Mouse (Mus musculus): ENCODE results near the gene Batf. TPM values are rescaled to one million over a fixed set of nuclear protein-coding genes. Genes with fewer than 3 reads are reported as not detected.
A peak's percentile ranks its signal among the peaks of the same experiment; 100 is the strongest.
"Not testable (repeated sequence)": the region's sequence is repeated elsewhere in the genome, so short reads cannot be mapped to it uniquely, and the experiment has no call there.

Batf gene
- total RNA-seq (2021): under 1 TPM; 0.40 to 0.73 TPM
- long read RNA-seq, experiment 1: 0 reads
- long read RNA-seq, experiment 2: 0 reads

DNA sequence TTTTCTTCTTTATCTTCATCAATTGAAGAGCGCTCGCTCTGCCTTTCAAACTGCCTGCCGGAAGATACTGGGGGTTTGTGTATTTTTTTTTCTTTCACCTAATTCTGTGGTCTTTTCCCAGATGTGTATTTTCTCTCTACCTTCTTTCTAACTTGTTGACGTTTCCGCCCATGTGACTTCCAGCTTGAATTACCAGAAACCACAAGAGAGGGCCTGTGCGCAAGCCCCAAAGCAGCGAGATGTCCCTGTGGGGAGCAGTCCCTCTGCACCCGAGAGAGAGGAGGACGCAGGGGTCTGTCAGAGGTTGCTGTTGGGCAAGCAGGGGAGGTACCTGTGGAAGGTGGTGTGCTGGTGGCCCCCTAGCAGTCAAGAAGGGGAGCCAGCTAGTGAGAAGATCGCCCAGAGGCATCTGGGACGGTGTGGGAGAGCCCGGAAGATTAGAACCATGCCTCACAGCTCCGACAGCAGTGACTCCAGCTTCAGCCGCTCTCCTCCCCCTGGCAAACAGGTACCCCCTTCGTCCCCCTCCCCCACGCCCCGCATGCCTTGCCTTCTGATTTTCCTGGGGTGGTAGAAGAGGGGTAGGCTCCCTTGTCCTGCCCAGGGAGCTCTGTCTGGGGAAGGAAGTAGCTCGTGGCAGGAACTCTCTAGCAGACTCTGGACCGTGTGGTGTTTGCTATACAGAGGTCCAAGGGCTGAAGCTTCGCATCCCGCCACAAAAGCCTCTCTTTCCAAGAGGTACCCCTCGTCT is at the start of gene Batf:
Gene Batf (plus strand): TSS at position 204 of the 751 bp plus-strand sequence.
- DNase-seq (ENCODE audit: low spot score in 2 of 2): no peak

DNA sequence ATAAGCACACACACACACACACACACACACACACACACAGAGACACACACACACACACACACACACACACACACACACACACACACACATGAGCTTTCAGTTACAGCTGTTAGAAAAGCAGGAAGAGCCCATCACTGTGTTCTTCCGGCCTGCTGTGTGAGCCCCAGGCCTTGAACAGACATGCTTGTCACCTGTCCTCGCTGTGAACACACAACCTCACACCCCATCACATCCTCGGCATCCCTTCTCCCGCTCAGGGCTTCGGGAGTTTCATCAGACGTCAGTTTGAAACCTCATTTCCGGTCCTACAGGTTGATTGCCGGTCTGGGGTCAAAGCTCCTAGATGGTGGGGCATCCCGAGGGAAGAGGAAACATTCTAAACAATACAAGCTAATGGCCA is 48.5 kb upstream of the Batf start:
- DNase-seq (ENCODE audit: low spot score in 2 of 2): no peak

DNA sequence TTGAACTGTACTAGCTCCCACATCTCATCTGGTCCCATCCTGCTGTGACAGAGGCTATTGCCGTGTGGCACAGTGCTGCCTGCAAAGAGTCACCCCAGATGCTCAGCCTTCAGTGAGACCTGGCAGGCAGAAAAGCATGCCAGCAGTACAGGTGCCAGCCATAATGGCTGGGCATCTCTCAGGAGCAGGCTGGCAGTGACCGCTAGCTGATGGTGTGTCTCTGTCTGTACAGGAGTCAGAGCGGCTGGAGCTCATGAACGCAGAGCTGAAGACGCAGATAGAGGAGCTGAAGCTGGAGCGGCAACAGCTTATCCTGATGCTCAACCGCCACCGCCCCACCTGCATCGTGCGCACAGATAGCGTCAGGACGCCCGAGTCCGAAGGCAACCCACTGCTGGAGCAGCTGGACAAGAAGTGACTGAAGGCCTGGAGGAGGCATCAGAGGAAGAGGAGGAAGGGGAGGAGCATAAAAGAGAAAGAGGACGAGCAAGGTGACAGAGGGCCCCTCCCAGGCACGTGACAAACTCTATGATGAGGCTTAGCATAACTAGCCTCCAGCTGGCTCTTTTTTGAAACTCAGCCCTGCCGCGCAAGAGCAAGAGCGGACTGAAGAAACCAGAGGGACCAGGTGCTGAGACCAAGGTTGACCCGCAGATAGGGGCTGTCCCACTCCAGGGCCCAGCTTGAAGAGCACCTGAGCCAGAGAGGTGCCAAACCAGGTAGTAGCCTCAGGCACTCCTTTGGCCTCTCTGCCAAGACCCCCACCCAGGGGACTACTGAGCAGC is 47.7 kb upstream of the Batf start:
- DNase-seq (ENCODE audit: low spot score in 2 of 2): no peak

DNA sequence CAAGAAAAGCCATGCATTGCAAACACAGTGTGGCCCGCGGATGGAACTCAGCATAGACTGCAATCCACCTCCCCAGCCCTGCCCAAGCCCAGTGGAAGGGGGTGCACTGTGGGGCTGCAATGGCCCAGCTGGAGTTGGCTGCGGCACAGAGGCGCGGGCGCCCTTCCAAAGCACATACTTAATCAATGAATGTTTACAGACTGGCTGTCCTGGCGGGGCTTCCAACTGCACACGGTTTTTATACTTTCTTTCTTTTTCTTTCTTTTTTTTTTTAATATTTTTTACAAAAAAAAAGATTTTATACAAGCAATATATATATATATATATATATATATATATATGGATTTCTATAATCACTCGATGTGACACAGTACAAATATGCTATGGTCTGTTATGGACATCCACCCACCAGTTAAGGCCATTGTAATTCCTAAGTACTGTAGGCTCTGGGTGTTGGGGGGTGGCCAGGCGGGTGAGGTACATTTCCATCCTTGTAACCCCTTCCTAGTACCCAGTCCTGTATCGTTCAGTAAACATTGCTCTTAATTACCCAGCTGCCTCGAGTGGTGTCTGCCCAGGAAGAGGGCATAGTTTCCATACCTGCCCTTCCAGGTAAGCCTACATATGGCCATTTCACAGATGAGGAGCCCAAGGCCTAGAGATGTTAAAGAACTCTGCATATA is 47.0 kb upstream of the Batf start:
- DNase-seq (ENCODE audit: low spot score in 2 of 2): peak; percentile 50 to 63

DNA sequence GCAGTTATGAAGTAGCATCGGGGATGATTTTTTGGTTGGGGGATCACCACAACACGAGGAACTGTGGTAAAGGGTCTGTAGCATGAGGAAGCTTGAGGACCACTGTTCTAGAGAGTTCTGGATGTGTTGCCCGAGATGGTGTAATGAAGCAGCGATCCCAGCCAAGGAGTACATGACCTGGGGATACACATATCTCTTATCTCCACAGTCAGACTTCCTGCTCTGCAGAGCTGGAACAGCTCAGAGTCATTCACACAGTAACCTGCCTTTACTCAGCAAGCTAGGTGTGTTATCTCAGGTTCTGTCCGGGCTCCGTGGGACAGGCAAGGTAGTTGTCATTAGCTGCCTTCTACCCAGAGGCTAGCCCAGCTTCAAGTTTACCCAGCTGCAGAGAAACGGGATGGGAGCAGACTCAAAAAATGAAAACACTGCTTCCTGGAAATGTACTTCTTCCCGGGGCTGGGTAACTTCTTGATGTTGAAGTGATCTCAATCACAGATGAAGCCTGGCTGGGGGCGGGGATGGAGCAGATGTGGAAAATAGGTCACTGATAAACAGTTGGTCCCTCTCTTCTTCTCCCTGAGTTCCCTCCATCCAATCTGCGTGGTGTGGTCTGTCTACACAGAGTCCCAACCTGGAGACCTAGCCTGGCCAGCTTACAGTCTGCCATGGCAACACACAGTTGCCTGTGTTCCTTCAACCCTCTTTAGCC is 45.5 kb upstream of the Batf start:
- no peak for DNase-seq (ENCODE audit: low spot score in 2 of 2)

DNA sequence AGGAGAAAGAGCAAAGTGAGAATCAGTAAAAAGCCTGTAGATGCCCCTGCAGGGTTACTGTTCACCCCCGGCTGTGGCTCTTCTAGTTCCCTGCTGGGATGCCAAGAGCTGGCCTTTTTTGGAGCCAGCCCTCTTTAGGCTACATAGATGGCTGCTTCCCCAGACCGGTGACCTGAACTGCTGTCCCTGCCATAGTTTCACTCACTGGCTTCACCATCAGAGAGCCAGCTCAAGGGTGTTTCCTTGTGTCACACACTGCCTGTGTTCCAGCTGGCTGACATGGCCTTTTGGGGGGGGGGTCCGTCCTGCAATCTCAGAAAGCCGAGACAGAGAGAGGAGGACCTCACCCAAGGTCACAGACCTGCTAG is 44.9 kb upstream of the Batf start:
- DNase-seq (ENCODE audit: low spot score in 2 of 2): no peak

DNA sequence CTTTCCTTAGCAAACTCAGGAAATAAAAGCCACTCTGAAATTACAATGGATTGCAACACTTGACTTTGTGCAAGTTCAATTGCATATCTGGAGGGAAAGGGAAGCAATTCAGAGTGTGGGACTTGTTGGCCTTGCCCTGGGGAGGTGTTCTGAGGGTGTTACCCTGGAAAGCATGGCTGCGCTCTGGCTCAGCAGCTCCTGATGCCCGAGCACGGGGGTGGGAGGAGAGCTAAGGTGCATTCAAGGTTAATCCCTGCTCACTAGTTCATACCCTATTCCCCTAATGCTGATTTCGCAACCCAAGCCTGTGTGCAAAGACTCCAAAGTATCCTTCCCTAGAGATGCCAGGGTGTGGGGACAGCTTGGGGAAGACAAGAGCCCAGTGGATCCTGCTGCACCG is 42.7 kb upstream of the Batf start:
- DNase-seq (ENCODE audit: low spot score in 2 of 2): no peak

DNA sequence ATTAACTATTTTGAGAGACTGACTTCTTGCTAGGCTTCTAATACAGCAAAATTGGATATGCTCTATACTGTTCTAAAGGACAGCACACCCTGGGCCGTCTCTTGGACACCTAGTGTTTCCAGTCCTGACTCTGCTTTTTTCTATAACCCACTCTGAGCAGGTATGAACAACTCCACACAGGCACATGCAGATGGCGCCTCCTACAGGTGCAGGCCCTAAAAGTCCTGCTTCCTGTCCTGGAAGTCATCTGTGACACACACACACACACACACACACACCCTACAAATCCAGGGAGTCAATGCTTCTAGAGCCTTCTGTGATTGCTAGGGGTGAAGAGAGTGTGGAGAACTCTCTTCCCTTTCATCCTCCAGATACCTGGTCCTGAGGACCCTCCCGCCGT is 40.8 kb upstream of the Batf start:
- DNase-seq (ENCODE audit: low spot score in 2 of 2): no peak

DNA sequence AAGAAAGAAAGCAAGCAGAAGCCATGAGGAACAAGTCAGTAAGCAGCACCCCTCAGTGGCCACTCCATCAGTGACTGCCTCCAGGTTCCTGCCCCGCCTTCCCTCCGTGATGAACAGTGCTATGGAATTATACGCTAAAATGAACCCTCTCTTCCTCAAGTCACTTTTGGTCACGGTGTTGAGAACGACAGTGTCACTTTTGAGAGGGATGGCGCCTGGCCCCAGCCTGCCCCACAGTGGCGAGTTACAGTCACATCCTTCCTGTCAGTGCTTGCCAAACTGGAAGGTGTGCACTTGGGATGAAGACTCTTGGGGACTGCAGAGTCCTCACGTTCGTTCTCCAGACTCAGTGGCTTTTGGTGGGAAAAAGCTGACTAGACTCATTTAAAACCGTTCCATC is 39.1 kb upstream of the Batf start:
- no peak for DNase-seq (ENCODE audit: low spot score in 2 of 2)

DNA sequence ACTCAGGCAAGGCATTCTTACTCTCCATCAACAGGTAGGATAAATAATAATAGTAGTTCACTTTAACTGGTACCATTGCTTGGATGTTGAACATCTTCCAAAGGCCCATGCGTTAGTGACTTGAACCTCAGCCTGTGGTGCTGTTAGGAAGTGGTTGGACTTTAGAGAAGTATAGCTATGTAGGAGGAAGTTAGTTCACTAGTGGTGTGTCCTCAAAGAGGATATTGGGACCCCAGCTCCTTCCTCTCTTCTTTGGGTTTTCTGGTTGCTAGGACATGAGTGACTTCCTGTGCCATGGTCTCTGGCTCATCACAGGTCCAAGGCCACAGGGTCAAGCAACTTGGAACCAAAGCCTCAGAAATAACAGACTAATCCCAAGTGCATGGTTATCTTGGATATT is 38.5 kb upstream of the Batf start:
- DNase-seq (ENCODE audit: low spot score in 2 of 2): no peak

DNA sequence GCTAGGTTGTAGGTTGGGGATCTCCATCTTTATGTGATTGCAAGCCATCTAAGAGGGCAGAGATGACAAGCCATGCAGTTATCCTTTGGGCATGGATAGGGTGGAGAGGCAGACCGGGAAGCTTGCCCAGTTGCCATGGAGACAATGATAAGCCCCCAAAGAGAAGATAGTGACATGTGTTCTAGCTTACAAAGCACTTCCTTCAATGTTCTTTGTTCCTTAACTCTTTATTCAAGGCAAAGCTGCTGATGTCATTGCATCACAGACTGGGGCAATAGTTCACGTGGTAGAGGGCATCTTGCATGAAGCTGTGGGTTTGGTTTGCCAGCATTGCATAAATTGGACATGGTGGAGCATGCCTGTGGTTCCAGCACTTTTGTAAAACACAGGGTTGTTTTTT is 27.1 kb upstream of the Batf start:
- no peak for DNase-seq (ENCODE audit: low spot score in 2 of 2)

DNA sequence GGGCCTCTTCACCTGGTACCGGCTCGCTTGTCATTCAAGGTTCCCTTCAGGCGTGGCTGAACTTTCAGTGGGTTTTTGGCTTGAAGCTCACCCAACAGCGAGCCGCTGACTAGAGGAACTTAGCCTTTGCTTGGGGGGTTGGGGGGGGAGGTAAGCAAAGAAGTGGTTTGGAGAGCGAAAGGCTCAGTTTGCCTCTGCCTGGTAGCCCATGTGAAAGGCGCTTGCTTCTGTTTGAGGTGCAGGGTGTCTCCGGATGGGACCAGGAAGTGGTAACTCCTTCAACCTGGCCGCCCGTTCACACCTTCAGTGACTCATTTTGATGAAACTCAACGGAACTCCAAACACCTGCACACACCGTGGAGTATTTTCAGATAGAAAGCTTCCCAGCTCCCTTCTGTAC is 25.6 kb upstream of the Batf start:
- DNase-seq (ENCODE audit: low spot score in 2 of 2): no peak

DNA sequence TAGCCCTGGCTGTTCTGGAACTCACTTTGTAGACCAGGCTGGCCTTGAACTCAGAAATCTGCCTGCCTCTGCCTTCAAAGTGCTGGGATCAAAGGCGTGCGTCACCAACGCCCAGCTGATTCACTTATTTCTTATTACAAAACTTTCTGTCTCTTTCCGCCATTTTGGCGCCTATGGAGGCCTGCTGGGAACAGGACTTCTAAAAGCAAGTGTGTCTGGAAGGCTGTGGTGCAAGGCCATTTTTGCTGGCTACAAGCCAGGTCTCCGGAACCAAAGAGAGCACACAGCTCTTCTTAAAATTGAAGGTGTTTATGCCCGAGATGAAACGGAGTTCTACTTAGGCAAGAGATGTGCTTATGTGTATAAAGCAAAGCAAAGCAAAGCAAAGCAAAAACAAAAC is 24.2 kb upstream of the Batf start:
- DNase-seq (ENCODE audit: low spot score in 2 of 2): not testable (repeated sequence)

DNA sequence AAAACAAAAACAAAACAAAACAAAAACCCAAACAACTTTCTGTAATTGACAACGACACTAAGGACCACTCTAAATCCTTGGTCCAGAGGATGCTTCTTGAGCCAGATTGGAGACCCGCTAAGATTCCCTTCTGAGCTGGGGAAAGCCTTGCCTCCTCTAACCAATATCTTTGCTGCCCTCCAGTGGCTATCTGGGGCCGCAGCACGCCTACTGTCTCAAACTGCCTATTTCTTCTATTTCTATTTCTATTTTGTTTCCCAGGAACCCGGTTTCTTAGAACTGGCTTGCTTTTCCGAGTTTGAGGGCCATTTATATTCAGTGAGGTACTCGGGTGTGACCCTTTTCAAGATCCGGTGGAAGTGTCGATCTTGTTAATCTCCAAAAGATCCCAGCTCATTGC is 23.6 kb upstream of the Batf start:
- DNase-seq (ENCODE audit: low spot score in 2 of 2): peak; percentile 79 to 81

DNA sequence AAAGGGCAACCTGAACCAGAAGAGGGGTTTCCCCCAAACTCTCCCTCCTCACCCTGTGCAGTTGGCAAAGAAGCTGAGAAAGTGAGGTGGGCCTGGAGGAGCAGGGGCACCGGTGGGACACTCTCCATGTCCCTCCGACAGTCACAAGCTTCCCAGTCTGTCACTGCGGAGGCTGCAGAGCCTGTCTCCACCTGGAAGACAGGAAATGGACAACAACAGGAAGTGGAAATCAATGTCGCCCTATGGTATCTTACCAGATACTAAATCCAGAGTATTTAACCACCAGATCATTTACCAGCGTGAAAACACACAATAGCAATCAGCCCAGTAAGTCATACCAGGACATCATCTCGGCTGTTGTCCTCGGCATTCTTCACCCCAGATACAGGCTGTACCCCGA is 20.4 kb upstream of the Batf start:
- DNase-seq (ENCODE audit: low spot score in 2 of 2): no peak

DNA sequence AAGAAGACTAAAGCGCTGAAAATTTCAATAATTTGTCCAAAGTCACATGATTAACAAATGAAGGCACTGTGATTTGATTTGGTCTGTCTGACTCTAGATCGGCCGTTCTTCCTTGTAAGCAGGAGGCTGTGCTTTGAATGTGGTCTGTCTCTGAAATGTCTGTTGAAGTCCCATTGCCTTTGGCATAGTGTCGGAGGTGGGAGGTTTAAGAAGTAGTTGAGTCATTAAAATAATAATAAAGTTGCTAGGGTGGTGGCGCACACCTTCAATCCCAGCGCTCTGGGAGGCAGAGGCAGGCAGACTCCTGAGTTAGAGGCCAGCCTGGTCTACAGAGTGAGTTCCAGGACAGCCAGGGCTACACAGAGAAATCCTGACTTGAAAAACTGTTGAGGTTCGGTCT is 19.4 kb upstream of the Batf start:
- DNase-seq (ENCODE audit: low spot score in 2 of 2): no peak

DNA sequence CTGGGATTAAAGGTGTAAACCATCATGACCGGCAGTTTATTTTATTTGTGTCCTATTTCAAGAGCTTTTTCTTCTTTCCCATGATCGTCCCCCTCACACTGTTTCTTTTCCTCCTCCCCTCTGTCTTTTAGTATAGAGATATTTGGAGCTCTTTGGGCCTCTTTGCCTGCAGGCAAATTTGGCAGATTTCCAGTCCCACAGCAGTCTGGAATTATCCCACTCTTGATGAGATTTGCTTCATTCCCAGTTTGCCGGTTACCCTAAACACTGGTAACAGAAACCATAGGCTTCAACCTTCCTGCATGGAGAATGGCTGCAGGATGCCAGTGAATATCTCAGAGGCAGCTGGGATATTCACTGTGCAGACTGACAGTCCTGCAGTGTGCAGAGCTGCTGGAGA is 17.8 kb upstream of the Batf start:
- DNase-seq (ENCODE audit: low spot score in 2 of 2): no peak

DNA sequence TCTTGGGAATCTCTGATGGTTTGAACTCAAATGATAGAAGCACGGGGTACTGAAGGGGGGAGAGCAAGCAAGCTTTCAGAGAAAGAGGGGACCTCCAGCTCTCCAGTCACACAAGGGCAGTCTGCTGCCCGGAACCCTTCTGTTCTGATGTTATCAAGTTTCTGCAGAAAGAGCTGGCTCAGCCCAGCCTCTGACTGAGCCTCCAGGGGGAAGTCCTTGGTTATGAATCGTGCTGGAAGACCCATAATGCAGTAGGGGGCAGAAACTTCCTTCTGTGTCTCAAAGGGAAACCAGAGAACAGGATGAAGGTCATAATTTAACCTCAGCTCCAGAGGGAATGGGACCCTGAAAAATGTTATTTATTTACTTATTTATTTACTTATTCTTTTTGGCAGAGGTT is 16.4 kb upstream of the Batf start:
- no peak for DNase-seq (ENCODE audit: low spot score in 2 of 2)

DNA sequence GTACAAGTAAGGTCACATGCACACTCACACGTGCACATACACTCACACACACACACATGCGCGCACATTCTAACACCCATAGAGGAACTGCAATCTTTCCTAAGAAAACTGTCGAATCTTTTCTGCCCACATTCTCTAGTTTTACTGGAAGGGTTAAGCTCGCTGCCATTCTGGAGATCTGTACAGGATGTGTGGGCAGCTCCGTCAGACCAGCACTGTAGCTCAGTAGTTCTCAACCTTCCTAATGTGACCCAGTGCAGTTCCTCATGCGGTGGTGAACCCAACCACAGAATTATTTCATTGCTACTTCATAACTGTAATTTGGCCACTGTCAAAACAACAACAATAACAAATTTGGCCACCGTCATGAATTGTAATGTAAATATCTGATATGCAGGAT is 12.6 kb upstream of the Batf start:
- no peak for DNase-seq (ENCODE audit: low spot score in 2 of 2)

DNA sequence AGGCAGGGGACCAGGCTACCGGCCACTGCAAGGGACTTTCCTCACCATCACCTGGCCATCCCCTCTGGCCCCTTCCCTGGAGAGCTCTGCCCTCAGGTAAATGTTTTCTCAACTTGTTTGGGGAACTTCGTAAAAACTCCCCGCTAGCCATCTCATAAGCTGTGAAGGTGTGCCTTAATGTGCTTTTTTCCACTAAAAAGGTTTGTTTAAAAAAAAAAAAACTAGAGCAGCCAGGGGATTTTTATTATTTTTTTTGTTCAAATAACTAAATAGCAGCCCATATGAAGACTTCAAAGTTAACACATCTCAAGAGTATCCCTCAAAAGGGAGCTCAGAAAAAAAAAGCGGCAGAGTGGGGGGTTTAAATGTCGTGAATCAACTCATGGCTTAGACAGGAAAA is 7.4 kb upstream of the Batf start:
- no peak for DNase-seq (ENCODE audit: low spot score in 2 of 2)

DNA sequence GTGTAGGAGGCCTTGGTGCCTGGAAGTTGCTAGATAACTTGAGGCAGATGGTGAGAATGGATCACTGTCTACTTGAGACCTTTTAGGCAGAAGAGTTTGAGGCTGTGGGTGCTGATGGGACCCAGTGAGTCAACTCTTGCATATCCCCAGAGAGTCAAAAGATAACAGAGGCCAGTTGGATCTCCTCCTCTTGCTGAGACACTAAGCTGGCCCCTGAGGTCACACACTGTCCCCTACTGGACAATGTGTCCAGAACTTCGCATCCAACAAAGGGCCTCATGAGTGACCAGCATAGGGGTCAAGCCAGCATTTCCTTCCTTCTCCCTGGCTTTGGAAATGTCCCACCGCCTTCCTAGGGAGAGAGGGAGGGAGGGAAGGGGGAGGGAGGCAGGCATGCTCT is 6.7 kb upstream of the Batf start:
- no peak for DNase-seq (ENCODE audit: low spot score in 2 of 2)

DNA sequence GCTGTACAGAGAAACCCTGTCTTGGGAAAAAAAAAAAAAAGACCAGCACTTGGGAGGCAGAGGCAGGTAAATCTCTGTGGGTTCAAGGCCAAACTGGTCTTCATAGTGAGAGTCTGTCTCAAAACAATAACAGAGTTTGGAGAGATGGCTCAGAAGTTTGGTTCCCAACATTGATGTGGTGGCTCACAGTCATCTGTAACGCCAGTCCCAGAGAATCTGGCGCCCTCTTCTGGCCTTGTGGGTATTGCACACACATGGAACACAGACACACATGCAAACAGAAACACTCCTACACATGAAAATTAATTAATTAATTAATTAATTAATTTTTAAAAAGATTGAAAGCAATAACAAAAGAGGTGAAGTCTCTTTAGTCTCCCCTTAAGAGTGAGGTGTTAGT is 4.1 kb upstream of the Batf start:
- no peak for DNase-seq (ENCODE audit: low spot score in 2 of 2)

Data from left cerebral cortex, adult 18-20 months (tissue).